Mouse (Mus musculus): ENCODE measurements around the gene Hspbap1.

DNA sequence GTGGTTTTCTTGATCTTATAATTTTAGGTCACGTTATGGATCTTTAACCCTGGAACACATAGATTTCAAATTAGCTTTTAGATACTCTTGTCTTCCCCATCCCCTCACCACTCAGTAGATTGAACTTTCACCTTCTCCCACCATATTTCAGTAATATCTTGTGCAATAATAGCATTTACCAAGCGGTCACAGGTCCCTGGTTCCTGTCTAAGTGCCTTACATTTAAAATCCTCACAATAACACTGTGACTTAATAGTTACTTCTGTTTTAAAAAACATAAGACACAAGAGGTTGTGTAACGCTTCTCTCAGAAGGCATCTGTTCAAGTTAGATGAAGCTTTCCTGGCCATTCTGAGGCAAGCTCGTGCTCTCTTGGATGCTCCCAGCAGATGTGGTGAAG lies 33.5 kb downstream of the Hspbap1 start:
- TF ChIP-seq POLR2A (IDR thresholded peaks at IDR 0.05; ENCODE audit: insufficient read depth, low read depth, low read length), result no peak
- no peak for TF ChIP-seq CTCF (IDR thresholded peaks at IDR 0.05)
- TF ChIP-seq EP300 (IDR thresholded peaks at IDR 0.05; ENCODE audit: insufficient read depth, low read depth, low read length), result no peak

All from heart, adult 2 months (tissue).